Mouse (Mus musculus) lung, embryonic 15.5 days (tissue): ENCODE data around the gene Mapk7. TPM values are rescaled to one million over a fixed set of nuclear protein-coding genes. Genes with fewer than 3 reads are reported as not detected.

ENCODE experiments used
- ATAC-seq: fragments of 200-750 bp; cut with Nextera tagmentation; 2 replicates; pipeline ENCODE4 v1.8.0; 2017; ENCODE audit warnings: moderate number of reproducible peaks, borderline replicate concordance; ENCODE audit not compliant: low FRiP score, low TSS enrichment; ENCODE audit errors: extremely low read depth
- H3K27ac ChIP-seq: fragments of 300-500 bp; sonication (generic); 2 replicates; pipeline ENCODE4 v1.5.1; 2015; ENCODE audit warnings: moderate library complexity, mild to moderate bottlenecking, inconsistent platforms
- H3K27me3 ChIP-seq: fragments of 300-500 bp; sonication (generic); 2 replicates; pipeline ENCODE4 v1.6.1; 2015; ENCODE audit warnings: inconsistent platforms
- H3K36me3 ChIP-seq: fragments of 300-500 bp; sonication (generic); 2 replicates; pipeline ENCODE4 v1.6.1; 2015; ENCODE audit warnings: inconsistent platforms
- H3K4me1 ChIP-seq: fragments of 300-500 bp; sonication (generic); 2 replicates; pipeline ENCODE4 v1.6.1; 2015; ENCODE audit warnings: inconsistent platforms
- H3K4me2 ChIP-seq: fragments of 300-500 bp; sonication (generic); 2 replicates; pipeline ENCODE4 v1.6.1; 2015; ENCODE audit warnings: inconsistent platforms, mild to moderate bottlenecking, moderate library complexity
- H3K4me3 ChIP-seq: fragments of 300-500 bp; sonication (generic); 2 replicates; pipeline ENCODE4 v1.5.1; 2015; ENCODE audit warnings: mild to moderate bottlenecking, inconsistent platforms
- H3K9ac ChIP-seq: fragments of 300-500 bp; sonication (generic); 2 replicates; pipeline ENCODE4 v1.6.1; 2015; ENCODE audit warnings: inconsistent platforms
- H3K9me3 ChIP-seq: fragments of 300-500 bp; sonication (generic); 2 replicates; pipeline ENCODE4 v1.6.1; 2016; ENCODE audit warnings: inconsistent platforms
- WGBS: fragments of 180-500 bp; shearing (Covaris S2); methylation state at CpG from one replicate; pipeline ENCODE4 v1.1.7; 2015; 5-methylcytosine and 5-hydroxymethylcytosine counted together
- polyA plus RNA-seq: library from polyadenylated mRNA; unstranded; fragments of >200 nt; fragmentation: Nextera tagmentation; extraction: Ambion mirVana; gene quantifications from 2 replicates; pipeline ENCODE4 v1.2.1, GENCODE M21; 2015

The Mapk7 gene
- polyA plus RNA-seq, 1 experiment from 2014 or later: 66.0 TPM

- Histone ChIP-seq H3K27ac (no peak overlapping the region), H3K9ac (no peak overlapping the region)
Observed at GRCm38 (mm10) chr11:61489874-61490273, 4.3 kb downstream of the Mapk7 start.

GRCm38 (mm10) chr11:61489085-61489484 is 5.1 kb downstream of the Mapk7 start:
- H3K4me3 ChIP-seq: no peak overlapping the region
- H3K4me1 ChIP-seq: peaks cover 48% of the 10 kb centered on the region
- peaks cover 51% of the 10 kb centered on the region for H3K36me3 ChIP-seq
- no peaks in the 10 kb centered on the region for H3K9me3 ChIP-seq
- WGBS: 78% methylated on average over 2 of the region's 2 CpGs
- H3K4me2 ChIP-seq: no peak overlapping the region
- H3K9ac ChIP-seq: no peak overlapping the region
- H3K27me3 ChIP-seq: no peaks in the 10 kb centered on the region
- no peak overlapping the region for H3K27ac ChIP-seq
- ATAC-seq: no peak

More at GRCm38 (mm10) chr11:61489874-61490273, 4.3 kb downstream of the Mapk7 start:
- 89% methylated on average over 8 of the region's 8 CpGs for WGBS
- Histone ChIP-seq H3K36me3 (peaks cover 51% of the 10 kb centered on the region), H3K9me3 (no peaks in the 10 kb centered on the region), H3K4me1 (peaks cover 41% of the 10 kb centered on the region), H3K4me3 (no peak overlapping the region), H3K27me3 (no peaks in the 10 kb centered on the region), H3K4me2 (no peak overlapping the region)
- ATAC-seq: no peak

GRCm38 (mm10) chr11:61487936-61488335 is 6.3 kb downstream of the Mapk7 start:
- WGBS: 85% methylated on average over 7 of the region's 7 CpGs
- H3K4me1 ChIP-seq: peaks cover 50% of the 10 kb centered on the region
- H3K4me3 ChIP-seq: peak overlapping the region; percentile 50; the same call in 1 of the 2 replicates
- no peak overlapping the region for H3K9ac ChIP-seq
- peak overlapping the region; percentile 53 for H3K4me2 ChIP-seq
- peak overlapping the region; percentile 97 for H3K27ac ChIP-seq
- peaks cover 51% of the 10 kb centered on the region for H3K36me3 ChIP-seq
- no peaks in the 10 kb centered on the region for H3K9me3 ChIP-seq
- H3K27me3 ChIP-seq: no peaks in the 10 kb centered on the region
- ATAC-seq: no peak

GRCm38 (mm10) chr11:61487401-61487800 is 6.8 kb downstream of the Mapk7 start:
- Histone ChIP-seq H3K4me1 (peaks cover 45% of the 10 kb centered on the region), H3K36me3 (peaks cover 46% of the 10 kb centered on the region), H3K9me3 (no peaks in the 10 kb centered on the region), H3K27me3 (no peaks in the 10 kb centered on the region), H3K27ac (peak overlapping the region; percentile 97), H3K9ac (0 out of 2 replicates have a peak overlapping the region, but pooled peaks have one; percentile 9), H3K4me2 (peak overlapping the region; percentile 53), H3K4me3 (peak overlapping the region; percentile 50)
- peak; percentile 12; the same call in 1 of the 2 replicates for ATAC-seq
- WGBS: 29% methylated on average over 2 of the region's 2 CpGs

DNA sequence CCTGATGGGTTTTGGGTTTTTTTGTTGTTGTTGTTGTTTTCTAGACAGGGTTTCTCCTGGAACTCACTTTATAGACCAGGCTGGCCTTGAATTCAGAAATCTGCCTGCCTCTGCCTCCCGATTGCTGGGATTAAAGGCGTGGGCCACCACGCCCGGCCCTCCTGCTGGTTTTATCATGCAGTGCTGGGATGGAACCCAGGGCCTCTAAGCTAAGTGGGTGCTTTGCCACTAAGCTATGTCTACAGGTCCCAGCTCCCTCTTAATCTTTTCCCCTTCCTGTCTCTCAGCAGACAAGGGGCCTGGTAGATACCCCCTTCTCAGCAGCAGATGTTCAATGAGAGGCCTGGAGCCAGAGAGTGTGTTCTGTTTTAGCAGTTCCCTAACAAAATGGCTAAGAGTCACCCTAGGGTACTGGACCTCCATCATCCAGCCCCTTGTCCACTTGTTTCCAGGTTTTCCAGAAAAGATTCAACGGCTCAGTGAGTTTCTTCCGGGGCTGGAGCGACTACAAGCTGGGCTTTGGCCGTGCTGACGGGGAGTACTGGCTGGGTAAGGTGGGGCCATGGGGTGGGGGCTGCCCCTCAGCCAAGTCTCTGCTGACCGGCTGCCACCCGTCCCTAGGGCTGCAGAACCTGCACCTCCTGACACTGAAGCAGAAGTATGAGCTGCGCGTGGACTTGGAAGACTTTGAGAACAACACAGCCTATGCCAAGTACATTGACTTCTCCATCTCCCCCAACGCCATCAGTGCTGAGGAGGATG is 7.6 kb downstream of the Mapk7 start:
- WGBS: 68% methylated on average over 14 of the region's 14 CpGs
- Histone ChIP-seq H3K27ac (peak overlapping the region; percentile 97), H3K4me1 (peaks cover 47% of the 10 kb centered on the region), H3K9ac (peak overlapping the region; percentile 64), H3K36me3 (peaks cover 41% of the 10 kb centered on the region), H3K4me3 (peak overlapping the region; percentile 50), H3K4me2 (peak overlapping the region; percentile 53), H3K9me3 (no peaks in the 10 kb centered on the region), H3K27me3 (no peaks in the 10 kb centered on the region)
- ATAC-seq: no peak

DNA sequence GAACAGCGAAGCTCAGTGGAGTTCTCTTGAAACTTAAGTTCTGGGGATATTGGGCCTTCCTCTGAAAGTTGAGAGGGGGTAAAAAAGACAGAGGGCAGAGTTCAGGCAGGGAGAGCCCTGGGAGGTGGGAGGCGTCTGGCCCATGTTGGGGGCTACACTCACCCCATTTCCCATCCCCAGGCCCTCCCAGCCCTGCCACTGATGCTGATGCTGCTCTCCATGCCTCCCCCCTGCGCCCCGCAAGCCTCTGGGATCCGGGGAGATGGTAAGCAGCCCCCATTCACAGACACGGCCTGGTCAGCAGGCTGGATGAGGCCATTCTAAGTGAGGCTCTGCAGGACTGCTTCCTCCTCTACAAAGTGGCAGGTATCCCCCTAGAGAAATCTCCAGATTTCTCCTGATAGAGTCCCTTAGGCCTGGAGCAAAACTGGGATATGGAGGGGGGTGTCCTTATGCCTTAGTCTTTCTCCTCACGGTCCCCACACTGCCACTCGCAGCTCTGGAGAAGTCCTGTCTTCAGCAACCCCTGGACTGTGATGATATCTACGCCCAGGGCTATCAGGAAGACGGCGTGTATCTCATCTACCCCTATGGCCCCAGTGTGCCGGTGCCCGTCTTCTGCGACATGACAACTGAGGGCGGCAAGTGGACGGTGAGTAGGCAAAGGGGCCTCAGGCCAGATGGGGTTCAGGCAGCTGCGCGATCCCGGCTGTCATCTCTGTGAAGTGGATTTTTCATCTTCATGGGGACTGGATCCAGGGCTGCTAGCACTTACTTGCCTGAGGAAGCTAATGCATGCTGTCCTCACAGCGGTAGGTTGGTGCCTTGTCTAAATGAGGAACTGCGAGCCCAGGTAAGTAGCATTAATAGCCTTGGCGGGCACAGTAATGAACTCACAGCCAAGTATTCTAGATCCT is 8.4 kb downstream of the Mapk7 start:
- H3K4me2 ChIP-seq: peak overlapping the region; percentile 53
- ATAC-seq: no peak
- H3K36me3 ChIP-seq: peaks cover 32% of the 10 kb centered on the region
- H3K9ac ChIP-seq: peak overlapping the region; percentile 64
- peaks cover 52% of the 10 kb centered on the region for H3K4me1 ChIP-seq
- peak overlapping the region; percentile 50 for H3K4me3 ChIP-seq
- H3K9me3 ChIP-seq: no peaks in the 10 kb centered on the region
- no peaks in the 10 kb centered on the region for H3K27me3 ChIP-seq
- peak overlapping the region; percentile 97 for H3K27ac ChIP-seq
- 50% methylated on average over 22 of the region's 22 CpGs for WGBS

GRCm38 (mm10) chr11:61484613-61485540 is 9.3 kb downstream of the Mapk7 start, which contains the start of gene Mfap4:
TSS of gene Mfap4 (plus strand) at chr11:61485431.
- peak within 1 kb of the TSS; percentile 64 for H3K9ac ChIP-seq
- H3K4me2 ChIP-seq: peak within 1 kb of the TSS; percentile 53
- peak within 1 kb of the TSS; percentile 50 for H3K4me3 ChIP-seq
- H3K36me3 ChIP-seq: peaks cover 23% of the 10 kb centered on the region
- peak; percentile 85 for ATAC-seq
- peak within 1 kb of the TSS; percentile 97 for H3K27ac ChIP-seq
- H3K27me3 ChIP-seq: no peaks in the 10 kb centered on the region
- H3K9me3 ChIP-seq: no peaks in the 10 kb centered on the region
- peaks cover 45% of the 10 kb centered on the region for H3K4me1 ChIP-seq
- 12% methylated on average over 20 of the region's 20 CpGs for WGBS

DNA sequence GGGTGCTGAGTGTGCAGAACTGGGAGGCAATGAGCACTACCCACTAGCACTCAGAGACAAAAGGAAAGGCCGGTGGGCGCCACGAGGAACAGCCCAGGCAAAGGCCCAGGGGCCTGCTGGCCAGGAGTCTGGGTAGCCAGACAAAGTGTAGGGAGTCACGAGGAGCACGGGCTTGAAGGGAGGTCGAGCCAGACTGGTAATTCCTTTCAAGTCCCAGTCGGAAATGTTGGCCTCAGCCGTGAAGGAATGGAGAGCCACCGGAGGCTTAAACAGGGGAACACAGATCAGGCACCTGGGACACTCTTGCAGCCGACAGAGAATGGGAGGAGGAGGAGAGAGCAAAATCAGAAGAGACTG is 10.0 kb downstream of the Mapk7 start:
- Histone ChIP-seq H3K27me3 (no peaks in the 10 kb centered on the region), H3K4me2 (peak overlapping the region; percentile 53), H3K27ac (peak overlapping the region; percentile 97), H3K9me3 (no peaks in the 10 kb centered on the region), H3K4me1 (peaks cover 39% of the 10 kb centered on the region), H3K9ac (0 out of 2 replicates have a peak overlapping the region, but pooled peaks have one; percentile 32), H3K4me3 (peak overlapping the region; percentile 50; the same call in 1 of the 2 replicates), H3K36me3 (peaks cover 17% of the 10 kb centered on the region)
- WGBS: 24% methylated on average over 10 of the region's 10 CpGs
- no peak for ATAC-seq

DNA sequence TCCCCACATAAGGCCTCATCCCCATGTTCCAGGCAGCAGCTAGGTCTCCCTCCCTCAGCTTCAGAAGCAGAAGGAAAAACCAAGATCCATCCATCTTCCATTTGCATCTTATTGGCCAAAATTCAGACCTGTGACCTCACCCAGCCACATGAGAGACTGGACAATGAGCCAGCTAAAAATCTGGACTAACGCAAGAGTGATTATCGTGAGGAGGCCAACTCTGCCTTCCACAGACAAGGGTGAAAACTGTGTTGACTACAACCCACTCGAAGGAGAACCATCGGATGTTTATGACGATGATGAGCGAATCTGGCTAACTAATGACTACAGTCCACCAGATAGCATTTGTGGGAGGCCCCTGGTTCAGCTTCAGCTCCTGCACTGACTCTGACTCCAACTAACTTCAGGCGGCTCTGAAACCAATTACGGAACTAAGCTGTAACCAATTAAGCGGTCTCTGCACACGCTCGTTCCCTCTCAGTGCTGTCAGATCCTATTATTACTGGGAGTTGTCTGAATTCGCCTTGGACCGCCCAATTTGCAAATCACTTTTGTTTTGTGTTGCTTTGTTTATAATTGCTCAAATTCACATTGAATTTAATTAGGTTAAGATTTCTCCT is 10.9 kb downstream of the Mapk7 start:
- WGBS: 79% methylated on average over 13 of the region's 13 CpGs
- H3K9ac ChIP-seq: no peak overlapping the region

DNA sequence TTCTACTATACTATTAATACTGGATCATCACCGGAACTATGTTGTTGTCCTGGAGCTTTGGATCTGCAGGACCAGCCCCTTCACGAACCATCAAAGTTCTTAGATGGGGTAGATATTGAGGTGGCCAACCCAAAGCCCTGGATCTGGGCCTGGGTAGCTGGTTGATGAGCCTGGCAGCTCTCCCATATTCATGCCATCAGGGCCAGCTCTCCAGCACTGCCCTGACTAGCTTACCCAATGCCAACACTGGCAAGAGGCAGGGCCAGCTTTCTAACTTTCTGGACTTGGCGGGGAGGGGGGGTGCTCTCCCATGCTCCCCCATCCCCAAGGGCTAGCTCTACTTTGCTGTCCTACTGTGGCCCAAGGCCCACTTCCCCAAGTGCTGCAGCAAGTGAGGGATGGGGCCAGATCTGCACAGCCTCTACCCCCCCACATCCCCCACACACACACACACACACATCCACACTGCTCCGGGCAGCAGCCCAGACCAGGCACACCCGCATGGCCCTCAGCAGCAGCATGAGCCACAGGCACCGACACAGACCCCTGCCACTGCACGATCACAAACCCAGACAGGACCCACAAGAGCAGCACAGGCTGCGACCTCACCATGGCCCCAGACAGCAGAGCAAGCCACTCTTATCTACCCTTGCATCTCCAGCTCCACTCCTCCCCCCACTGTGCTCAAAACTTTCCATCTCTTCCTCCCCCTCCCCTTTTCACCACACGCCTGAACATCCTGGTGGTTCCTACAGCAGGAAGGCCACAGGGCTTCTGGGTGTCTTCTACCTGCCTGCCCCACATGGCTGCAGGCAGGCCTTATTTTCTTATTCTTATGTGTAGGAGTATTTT is 12.7 kb downstream of the Mapk7 start:
- Histone ChIP-seq H3K36me3 (no peaks in the 10 kb centered on the region), H3K27ac (no peak overlapping the region), H3K4me3 (no peak overlapping the region), H3K4me2 (no peak overlapping the region), H3K9ac (no peak overlapping the region), H3K27me3 (no peaks in the 10 kb centered on the region), H3K9me3 (no peaks in the 10 kb centered on the region), H3K4me1 (peaks cover 32% of the 10 kb centered on the region)
- no peak for ATAC-seq
- WGBS: 38% methylated on average over 9 of the region's 9 CpGs

More for the DNA sequence above, 10.9 kb downstream of the Mapk7 start:
- Histone ChIP-seq H3K9me3 (no peaks in the 10 kb centered on the region), H3K4me1 (peaks cover 34% of the 10 kb centered on the region), H3K4me2 (no peak overlapping the region), H3K36me3 (peaks cover 8% of the 10 kb centered on the region), H3K27ac (peak overlapping the region; percentile 97), H3K4me3 (no peak overlapping the region), H3K27me3 (no peaks in the 10 kb centered on the region)
- ATAC-seq: no peak
